Mouse (Mus musculus) c-Kit-negative CD71-positive TER-119-positive erythroid progenitor cells, embryonic 14.5 days (primary cell): Measurements from ENCODE around the gene Zic5.

Experiments used
- DNase-seq: peaks from one replicate; pipeline ENCODE4 v3.0.0-alpha.2; 2013; ENCODE audit warnings: low read depth, low spot score

Gene Zic5

GRCm38 (mm10) chr14:122464763-122465741 is at the start of gene Zic5:
Zic5 (minus strand) TSS chr14:122465677.
- no peak for DNase-seq

- no peak for DNase-seq
Measured at GRCm38 (mm10) chr14:122513511-122514036, 48.1 kb upstream of the Zic5 start.

- DNase-seq: no peak
Measured at GRCm38 (mm10) chr14:122511519-122511918, 46.0 kb upstream of the Zic5 start.

DNA sequence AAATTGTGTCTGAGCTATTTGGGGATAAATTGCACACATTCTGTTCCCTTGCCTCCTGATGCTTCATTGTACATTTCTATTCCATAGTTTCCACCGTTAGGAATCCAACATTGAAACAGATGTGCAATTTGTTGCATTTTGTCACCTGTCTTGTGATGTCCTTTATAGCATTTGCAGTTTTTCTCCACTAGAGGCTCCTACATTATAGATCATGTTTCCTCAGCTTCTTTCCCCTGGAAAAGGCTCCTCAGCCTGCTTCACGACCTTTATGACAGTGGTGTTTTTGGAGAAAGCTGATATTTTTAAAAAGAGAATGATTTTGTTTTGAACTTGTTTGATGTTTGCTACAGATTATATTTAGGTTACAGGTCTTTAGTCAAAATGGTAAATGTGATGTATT is 43.6 kb upstream of the Zic5 start:
- DNase-seq: no peak

DNA sequence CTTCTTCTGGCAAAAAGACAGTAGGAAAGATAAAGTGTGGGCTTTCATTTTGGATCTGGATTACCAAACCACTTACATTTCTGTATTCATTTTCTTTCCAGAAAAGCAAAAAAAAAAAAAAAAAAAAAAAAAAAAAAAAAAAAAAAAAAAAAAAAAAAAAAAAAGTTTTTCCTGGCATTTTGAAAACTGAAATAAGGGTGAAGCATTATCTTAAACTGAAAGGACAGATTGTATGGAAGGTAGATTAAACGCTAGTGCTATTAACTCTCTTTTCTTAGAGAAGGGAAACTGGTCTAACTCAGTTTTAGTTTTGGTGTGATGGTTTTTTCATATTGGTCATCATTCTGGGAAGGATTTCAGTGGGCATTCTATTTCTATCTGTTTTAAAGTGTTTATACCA is 26.5 kb upstream of the Zic5 start:
- no peak for DNase-seq

DNA sequence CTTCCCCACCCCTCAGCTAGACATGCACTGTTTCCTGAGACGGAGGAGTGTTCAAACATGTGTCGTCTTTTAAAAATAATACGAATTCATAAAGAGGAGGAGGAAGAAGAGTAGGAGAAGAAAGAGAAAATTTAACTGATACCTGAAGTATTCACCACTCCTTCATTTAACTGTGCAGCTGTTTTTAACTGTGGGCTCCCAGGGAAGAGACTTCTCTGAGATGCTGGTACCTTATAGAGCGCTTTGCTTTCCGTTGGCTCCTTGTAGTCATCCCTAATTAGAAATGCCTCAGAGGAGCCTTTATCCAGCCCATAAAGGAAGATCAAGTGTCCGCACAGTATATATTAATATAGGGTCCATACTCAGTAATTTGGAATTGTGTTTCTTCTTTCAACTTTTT is 26.0 kb upstream of the Zic5 start:
- no peak for DNase-seq

DNA sequence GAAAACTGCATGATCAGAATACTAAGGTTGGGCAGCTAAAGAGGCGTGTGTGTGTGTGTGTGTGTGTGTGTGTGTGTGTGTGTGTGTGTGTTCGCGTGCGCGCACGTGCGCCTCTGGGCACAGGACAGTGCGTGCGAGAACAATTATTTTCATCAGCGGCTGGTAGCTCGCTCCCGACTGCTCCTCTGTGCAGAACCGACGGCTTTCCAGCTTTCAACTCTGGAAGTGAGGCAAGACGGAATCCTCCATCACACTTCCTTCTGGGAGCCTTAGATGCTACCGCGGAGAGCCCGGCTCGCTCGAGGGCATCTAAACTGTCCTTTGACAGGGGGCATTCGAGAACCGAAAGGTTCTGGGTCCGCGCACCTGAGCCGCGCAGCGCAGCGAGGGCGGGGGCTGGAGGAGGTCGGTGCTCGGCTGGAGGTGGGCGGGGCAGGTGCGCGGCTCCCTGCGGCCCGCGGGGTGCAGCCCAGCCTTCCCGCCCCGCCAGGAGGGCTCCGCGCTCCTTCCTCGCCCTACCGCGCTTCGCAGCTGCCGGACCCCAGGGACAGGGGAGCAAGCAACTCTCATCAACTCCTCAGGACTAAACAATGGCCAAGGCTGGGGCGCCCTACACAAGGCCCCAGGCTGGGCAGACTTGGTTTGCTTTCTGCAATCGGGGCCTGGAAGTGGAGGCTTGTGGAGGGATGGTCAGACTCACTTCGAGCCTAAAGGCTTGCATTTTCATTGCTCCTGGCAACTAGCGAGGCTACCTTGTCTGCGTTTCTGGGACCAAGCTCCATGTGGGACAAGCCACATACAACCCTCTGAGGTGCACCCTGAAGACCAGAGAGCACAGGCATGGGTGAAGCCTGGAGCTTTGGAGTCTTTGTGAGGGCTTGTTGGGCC is 25.2 kb upstream of the Zic5 start, which contains the start of gene Gm10837:
Gene Gm10837 (plus strand): TSS at position 146 of the 888 bp plus-strand sequence.
- DNase-seq: no peak

GRCm38 (mm10) chr14:122489686-122490414 is 24.4 kb upstream of the Zic5 start:
- DNase-seq: no peak

DNA sequence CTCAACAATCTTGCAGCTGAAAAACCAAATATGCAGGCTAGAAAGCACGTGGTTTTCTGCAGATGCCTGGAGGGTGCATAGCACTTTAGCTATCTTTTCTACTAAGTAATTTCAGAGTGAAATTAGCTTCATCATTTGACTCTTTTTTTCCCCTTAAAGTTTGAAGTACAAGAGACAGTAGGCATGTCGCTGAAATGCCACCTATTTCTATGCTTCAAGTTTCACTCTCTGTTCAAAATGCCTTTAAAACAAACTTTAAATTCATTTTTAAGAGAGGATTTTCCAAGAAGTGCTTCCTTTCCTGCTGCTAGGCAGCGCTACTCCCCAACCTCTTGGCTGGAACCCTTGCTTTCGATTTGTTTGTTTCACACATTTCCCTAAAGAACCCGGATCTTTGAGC is 23.6 kb upstream of the Zic5 start:
- DNase-seq: no peak

DNA sequence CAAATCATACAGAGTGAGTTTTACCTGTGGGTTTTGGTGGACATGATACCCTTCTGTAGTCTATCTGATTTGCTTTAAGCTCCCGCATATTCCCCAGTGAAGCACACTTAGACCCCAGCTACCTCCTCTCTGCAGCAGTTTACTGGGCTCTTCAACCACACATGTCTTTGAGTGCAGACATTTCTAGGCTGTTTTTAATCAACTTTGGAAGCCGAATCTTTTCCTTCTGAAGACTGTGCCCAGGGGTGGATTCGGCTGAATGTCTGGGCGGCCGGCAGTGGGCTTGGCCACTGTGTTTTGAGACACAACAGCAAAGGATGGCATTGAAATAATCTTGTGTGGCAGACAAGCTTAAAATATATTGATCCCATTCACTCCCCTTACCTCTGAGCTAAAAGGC is 21.9 kb upstream of the Zic5 start:
- no peak for DNase-seq

DNA sequence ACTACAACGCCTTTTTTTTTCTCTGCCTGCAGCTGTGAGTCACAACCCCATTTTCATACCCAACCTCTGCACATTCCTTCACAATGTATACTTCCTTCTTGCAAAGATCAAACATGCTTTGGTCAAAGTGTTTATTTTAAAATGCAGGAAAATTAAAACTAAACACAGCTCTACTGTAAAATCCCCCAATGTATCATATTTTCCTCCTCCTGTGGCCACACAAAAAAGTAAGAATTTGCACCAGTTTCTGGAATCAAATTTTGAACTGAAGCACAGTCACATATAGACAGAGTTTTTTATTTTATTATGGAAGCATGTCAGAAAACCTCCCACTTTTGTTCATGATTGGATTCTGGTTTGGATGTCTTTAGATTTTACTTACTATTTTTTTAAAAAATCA is 21.1 kb upstream of the Zic5 start:
- no peak for DNase-seq

GRCm38 (mm10) chr14:122485635-122486181 is 20.2 kb upstream of the Zic5 start:
- no peak for DNase-seq

- no peak for DNase-seq
Measured at GRCm38 (mm10) chr14:122484844-122485551, 19.5 kb upstream of the Zic5 start.

DNA sequence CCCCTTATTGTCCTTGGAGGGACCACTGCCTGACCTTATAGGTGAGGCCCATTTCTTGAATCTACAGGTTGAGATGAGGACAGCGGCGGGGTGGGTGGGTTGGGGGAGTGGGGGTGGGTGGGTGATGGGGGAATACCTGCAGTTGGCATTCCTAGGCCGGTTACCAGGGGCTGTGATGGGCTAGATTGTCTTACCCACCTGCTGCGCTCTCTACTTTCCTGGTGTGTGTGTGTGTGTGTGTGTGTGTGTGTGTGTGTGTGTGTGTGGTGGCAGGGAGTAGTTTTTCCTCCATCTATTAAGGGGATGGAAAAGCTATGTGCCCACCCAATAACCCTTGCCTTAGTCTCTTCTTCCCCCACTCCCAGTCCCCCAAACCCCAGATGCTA is 19.0 kb upstream of the Zic5 start:
- DNase-seq: no peak

DNA sequence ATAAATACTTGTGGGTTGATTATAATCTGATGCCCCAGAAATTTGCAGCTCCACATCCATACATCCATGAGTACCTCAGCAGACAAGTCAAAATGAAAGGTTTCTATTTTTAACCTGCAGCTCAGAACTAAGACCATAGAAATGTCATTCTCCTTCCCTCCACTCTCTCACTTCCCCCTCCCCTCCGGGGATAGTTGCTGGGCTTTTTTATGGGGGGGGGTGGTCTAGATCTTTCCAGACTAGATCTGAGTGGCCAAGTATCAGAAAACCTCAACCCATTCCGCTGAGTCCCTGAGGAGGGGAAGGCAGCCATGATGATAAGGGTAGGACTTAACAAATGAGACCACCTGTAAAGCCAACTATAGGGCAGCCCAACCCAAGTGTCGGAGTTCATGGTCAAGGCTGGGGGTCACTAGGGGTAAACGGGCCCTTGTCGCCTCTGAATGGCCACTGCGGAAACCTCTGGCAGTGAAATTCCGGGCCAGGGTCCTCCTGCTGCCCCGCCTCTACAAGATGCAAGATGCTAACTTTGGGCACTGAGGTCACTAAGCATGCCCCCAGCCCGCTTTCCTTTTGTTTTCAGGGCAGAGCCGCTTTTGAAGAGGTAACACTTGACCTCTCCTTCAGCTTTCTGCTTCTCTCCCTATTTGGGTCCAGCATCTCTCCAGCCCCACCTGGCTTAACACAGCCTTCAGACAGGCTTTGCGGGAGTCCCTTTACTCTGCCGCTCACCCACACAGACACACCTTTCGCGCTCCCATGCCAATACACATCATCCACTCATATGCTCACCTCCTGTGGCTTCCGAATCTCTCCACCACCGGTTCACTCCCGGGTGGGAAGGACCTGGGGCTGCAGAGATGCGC is 18.3 kb upstream of the Zic5 start:
- no peak for DNase-seq

GRCm38 (mm10) chr14:122483024-122483385 is 17.5 kb upstream of the Zic5 start:
- DNase-seq: no peak

- no peak for DNase-seq
Measured at GRCm38 (mm10) chr14:122482081-122483023, 16.9 kb upstream of the Zic5 start.

DNA sequence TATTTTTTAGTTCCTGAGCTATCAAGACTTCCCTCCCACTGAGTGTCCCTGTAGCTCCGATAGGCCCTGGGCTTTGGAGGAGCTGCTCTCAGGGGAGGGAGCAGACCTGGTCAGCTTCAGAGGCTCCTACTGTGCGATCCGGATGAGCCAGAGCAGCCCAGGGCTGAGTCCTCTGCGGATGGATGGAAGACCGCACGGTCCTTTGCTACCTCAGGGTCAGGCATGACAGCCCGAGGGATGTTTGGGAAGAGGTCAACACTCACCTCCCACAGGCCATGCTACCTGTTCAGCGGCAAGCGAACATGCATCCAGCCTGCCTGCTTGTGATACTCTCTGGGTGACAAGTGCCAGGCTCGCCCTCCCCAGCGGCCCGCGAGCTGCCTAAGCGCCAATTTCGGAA is 15.7 kb upstream of the Zic5 start:
- DNase-seq: no peak
